Mouse (Mus musculus) ZHBTc4 (cell line): ENCODE results near the gene Apod.
"Not testable (repeated sequence)": the region's sequence is repeated elsewhere in the genome, so short reads cannot be mapped to it uniquely, and the experiment has no call there.

Experiments
- DNase-seq: peaks from one replicate; pipeline ENCODE4 v3.0.0-alpha.2; 2011; ENCODE audit warnings: low read depth, low spot score

The Apod gene

GRCm38 (mm10) chr16:31321501-31321900 lies 6.9 kb upstream of the Apod start:
- no peak for DNase-seq

- no peak for DNase-seq
Observed at GRCm38 (mm10) chr16:31320954-31321353, 6.3 kb upstream of the Apod start.

- not testable (repeated sequence) for DNase-seq
Observed at GRCm38 (mm10) chr16:31319723-31320122, 5.1 kb upstream of the Apod start.

- no peak for DNase-seq
Observed at GRCm38 (mm10) chr16:31319316-31319715, 4.7 kb upstream of the Apod start.

GRCm38 (mm10) chr16:31318418-31318817 lies 3.8 kb upstream of the Apod start:
- no peak for DNase-seq

- DNase-seq, result not testable (repeated sequence)
Observed at GRCm38 (mm10) chr16:31316246-31317143, 1.9 kb upstream of the Apod start.

GRCm38 (mm10) chr16:31315294-31315693 lies 686 bp upstream of the Apod start:
- no peak for DNase-seq

GRCm38 (mm10) chr16:31313611-31314010 lies 997 bp downstream of the Apod start:
- DNase-seq, result no peak

GRCm38 (mm10) chr16:31312296-31312695 lies 2.3 kb downstream of the Apod start:
- no peak for DNase-seq

GRCm38 (mm10) chr16:31305199-31305919 lies 9.2 kb downstream of the Apod start:
- DNase-seq, result no peak

- DNase-seq, result peak; percentile 79
Observed at GRCm38 (mm10) chr16:31303276-31303675, 11.3 kb downstream of the Apod start.

GRCm38 (mm10) chr16:31300883-31301532 lies 13.6 kb downstream of the Apod start:
- DNase-seq, result peak; percentile 89

GRCm38 (mm10) chr16:31300467-31300866 lies 14.1 kb downstream of the Apod start:
- peak; percentile 78 for DNase-seq

- peak; percentile 90 for DNase-seq
Observed at GRCm38 (mm10) chr16:31299960-31300353, 14.7 kb downstream of the Apod start.

- DNase-seq, result peak; percentile 87
Observed at GRCm38 (mm10) chr16:31299164-31299959, 15.2 kb downstream of the Apod start.

- DNase-seq, result peak; percentile 63
Observed at GRCm38 (mm10) chr16:31297113-31297512, 17.5 kb downstream of the Apod start.

- no peak for DNase-seq
Observed at GRCm38 (mm10) chr16:31293761-31294160, 20.8 kb downstream of the Apod start.

GRCm38 (mm10) chr16:31290751-31291365 lies 23.8 kb downstream of the Apod start:
- DNase-seq, result no peak

GRCm38 (mm10) chr16:31290281-31290680 lies 24.3 kb downstream of the Apod start:
- no peak for DNase-seq

- DNase-seq, result no peak
Observed at GRCm38 (mm10) chr16:31287712-31288111, 26.9 kb downstream of the Apod start.
